Mouse (Mus musculus) T-helper 17 cell (primary cell): ENCODE data around the gene Casz1.

Source experiments
- in situ Hi-C, 2 experiments: fragments of 300-600 bp; cut with MboI, MseI; formaldehyde crosslinking; loops; 1 replicate in 1 of 2; 2 replicates in 1 of 2; pipeline ENCODE4 v1.15.1; 2025; ENCODE audit warnings: high pct_unique_total_duplicates in 2 of 2

The Casz1 gene

GRCm38 (mm10) chr4:148797475-148798324 lies 6.5 kb upstream of the Casz1 start:
- in situ Hi-C loops: no loop called here

DNA sequence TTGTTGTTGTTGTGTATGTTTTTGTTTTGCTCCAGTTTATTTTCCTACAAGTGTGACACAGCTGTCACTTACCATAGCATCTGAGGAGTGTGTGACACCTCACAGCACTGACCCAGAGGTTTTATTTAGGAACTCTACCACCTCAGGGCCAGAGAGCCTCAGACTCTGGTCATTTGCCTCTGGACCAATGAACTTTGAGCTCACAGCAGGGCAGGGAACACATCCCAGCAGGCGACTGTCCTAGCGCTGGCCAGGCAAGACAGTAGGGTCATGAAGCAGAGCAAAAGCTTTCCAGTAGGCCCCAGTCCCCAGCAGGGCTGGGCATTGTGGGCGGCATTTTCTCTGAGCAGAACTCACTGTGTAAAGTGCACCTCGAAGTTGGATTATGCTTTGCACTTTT lies 1.2 kb upstream of the Casz1 start:
- in situ Hi-C loops: no loop called here

GRCm38 (mm10) chr4:148803636-148804035 lies 593 bp upstream of the Casz1 start:
- in situ Hi-C loops: no loop called here

GRCm38 (mm10) chr4:148804780-148805160 lies 541 bp downstream of the Casz1 start:
- in situ Hi-C loops: no loop called here

DNA sequence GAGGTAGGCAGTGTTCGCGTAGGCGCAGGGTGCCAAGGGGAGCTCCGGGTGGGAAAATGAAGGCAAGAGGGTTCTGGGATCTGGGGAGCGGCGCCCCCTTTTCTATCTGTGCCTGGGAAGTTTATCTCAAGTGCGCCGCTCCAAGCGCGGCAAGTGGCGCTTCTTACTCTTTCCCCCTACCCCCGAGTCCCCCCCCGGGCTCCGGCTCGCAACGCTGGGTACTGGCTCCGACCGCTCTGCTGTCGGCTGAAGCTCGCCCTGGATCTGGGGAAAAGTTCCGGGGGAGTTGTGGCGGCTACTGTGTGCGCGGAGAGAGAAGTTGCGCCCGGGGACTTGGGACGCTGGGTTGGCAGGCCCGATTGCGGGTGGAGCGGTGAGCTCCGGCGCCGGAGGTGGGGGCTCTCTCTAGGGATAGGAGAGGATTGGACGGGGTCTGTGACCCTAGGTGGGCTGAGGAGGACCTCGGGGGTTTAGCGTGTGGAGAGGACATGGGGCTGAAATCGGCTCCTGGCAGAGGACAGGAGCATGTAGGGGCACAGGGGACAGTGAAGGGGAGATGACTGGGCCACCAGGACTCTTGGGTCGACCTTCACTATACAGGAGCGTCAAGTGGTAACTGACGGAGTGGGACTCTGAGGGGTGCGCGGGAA lies 1.1 kb downstream of the Casz1 start:
- in situ Hi-C loops: no loop called here

DNA sequence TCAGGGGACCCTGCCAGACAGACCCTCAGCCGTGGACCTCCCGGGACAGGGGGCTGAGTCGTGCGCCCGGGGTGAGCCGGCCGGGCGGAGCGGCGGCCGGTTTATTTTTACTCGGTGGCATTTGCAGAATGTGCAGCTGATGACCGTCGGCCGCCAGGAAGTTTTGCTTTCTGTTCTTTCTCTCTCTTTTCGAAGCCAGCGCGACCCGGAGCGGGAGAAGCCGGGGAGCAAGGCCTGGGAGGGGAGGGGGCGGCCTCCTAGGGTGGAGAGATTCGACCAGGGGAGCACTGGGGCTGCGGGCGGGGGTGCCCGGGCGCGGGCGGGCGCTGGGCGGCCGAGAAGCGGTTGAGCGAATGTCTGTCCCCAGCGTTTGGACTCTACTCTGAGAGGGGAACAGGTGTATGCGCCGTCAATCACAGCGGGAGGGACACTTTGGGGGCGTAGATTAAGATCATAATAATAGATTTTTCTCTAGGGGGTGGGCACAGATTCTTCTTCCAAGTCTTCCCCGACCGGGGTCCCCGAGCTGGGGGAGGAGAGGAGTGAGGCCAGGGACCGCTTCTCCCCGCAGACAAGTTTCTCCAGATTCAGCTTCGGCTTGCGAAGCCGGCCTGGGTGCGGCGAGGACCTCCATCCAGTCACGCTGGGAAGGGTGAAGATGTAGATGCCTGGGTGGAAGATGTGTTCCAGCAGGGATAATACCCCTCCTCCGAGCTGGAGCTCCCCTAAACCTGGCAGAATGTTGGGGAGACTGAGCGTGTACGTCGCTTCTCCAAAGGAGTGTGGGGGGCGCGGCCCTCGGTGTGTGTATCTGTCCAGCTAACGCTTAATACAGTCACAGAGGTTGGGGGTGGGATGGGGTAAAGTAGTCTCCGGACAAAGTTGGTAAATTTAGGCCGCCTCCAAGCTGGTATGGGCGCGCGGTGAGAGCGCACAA lies 1.9 kb downstream of the Casz1 start:
- in situ Hi-C loops: no loop called here

GRCm38 (mm10) chr4:148806836-148807235 lies 2.6 kb downstream of the Casz1 start:
- in situ Hi-C loops: no loop called here

DNA sequence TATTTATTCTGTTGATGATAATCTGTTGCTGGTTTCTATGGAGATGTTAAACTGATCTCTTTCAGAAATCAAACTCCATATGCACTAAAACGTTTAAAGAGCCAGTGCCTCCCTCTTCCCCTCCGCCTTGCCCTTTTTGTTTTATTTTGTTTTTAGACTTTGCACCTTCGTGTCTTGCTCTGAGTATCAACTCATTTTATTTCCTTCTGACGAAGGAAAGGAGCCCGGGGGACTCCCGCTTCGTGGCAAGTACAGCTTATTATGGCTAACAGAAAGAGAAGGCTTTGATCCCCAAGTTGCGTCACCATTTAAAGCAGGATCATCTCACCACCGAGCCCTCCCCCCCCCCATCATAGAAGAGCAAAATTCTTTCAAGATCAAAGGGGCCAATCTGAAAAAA lies 3.2 kb downstream of the Casz1 start:
- in situ Hi-C loops: no loop called here

GRCm38 (mm10) chr4:148808839-148809238 lies 4.6 kb downstream of the Casz1 start:
- in situ Hi-C loops: no loop called here

DNA sequence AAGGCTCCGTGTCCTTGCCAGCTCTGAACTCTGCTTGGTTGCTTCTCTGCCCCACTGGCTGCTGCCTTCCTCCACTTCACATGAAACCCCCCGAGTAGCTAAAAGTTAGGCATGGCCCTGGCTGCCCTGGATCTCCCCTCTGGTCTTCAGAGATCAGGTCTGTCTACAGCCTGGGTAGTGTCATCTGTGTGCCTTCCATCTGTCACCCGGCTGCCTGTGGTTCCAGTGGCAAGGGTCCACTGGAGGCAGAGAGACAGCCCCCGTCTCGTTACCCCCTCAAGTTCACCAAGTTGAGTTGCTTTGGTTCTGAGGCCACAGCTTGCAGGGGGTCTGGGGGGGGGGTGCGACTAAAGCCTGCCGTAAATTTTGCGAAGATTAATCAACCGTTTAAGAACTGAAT lies 6.5 kb downstream of the Casz1 start:
- in situ Hi-C loops: no loop called here

- in situ Hi-C loops: no loop called here
Observed at GRCm38 (mm10) chr4:148811940-148812339, 7.7 kb downstream of the Casz1 start.

DNA sequence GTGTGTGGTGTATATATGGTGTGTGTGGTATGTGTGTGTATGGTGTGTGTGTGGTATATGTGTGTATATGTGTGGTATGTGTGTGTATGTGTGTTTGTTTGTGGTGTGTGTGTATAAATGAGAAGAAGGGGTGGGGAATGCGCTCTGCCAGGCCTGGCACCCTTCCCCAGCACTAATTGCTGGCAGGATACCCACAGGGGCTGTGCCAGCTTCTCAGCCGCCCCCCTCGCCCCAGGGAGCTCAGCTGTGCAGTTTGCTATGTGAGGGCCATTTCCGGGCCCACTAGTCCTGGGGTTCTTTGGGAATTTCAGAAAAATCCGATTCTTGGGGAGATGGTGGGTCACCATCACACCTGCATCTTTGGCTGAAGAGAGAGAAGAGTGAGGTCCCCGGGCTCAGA lies 9.0 kb downstream of the Casz1 start:
- in situ Hi-C loops: no loop called here

GRCm38 (mm10) chr4:148816556-148816955 lies 12.3 kb downstream of the Casz1 start:
- in situ Hi-C loops: no loop called here

GRCm38 (mm10) chr4:148818161-148818560 lies 13.9 kb downstream of the Casz1 start:
- in situ Hi-C loops: no loop called here

DNA sequence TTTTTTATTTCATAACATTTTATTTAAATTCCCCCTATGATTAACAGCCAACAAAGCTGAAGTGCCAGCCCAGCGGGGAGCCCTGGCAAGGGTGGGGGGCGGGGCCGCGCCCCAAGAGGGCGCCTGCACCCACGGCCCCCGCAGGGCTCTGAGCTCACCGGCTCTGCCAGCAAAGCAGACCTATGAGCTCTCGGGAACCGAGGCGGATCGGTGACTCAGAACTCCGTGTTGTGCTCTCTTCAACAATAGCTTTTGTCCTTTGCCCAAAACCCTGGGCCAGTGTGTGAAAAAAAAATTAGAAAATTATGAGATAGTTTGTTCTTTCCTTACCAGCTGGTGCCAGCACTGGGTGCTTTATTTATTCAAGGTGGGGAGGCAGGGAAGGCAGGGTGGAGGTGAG lies 15.9 kb downstream of the Casz1 start:
- in situ Hi-C loops: no loop called here

- in situ Hi-C loops: no loop called here
Observed at GRCm38 (mm10) chr4:148823281-148823680, 19.1 kb downstream of the Casz1 start.

GRCm38 (mm10) chr4:148830350-148830749 lies 26.1 kb downstream of the Casz1 start:
- in situ Hi-C loops: loop anchor here in 1 of 2 experiments (10.0 kb wide), 1 partner anchor 446 kb away; no protein-coding TSS in a partner anchor

DNA sequence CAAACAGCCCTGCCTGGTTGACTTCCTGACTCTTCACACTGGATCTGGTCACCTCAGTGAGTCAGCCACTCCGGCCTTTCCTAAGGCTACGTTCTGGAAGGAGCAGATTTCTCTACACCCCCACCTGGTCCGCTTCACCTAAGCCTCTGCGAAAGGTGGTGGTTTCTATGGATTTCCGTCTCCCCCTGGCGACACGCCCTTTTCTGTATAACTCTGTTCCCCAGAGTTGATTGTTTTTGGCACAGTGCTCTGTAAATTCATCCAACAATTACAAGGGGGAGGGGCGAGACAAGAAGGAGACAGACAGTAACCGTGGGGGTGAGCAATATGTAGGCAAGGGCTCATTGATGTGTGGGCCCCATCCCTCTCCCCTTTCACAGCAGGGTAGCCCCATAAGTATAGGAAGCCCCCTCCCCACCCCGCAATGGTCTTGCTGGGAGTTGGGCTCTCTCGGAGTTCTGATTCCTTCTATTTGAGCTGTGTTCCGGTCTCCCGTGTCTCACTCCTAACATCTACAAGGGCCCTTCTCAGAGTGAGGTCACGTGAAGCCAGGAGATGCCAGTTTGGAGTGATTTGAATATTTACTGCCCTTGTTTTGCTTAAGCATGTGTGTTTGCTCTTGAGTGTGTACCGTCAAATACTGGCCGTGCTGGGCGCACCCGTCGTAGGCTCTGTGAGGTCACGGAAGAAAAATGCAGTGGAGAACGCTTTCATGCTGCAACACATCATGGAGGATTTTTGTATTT lies 29.2 kb downstream of the Casz1 start:
- in situ Hi-C loops: loop anchor here in 1 of 2 experiments (10.0 kb wide), 1 partner anchor 449 kb away; no protein-coding TSS in a partner anchor

GRCm38 (mm10) chr4:148836391-148836790 lies 32.2 kb downstream of the Casz1 start:
- in situ Hi-C loops: loop anchor here in 1 of 2 experiments (10.0 kb wide), 1 partner anchor 452 kb away; no protein-coding TSS in a partner anchor

GRCm38 (mm10) chr4:148837046-148837445 lies 32.8 kb downstream of the Casz1 start:
- in situ Hi-C loops: loop anchor here in 1 of 2 experiments (10.0 kb wide), 1 partner anchor 452 kb away; no protein-coding TSS in a partner anchor

GRCm38 (mm10) chr4:148837644-148838043 lies 33.4 kb downstream of the Casz1 start:
- in situ Hi-C loops: loop anchor here in 1 of 2 experiments (10.0 kb wide), 1 partner anchor 453 kb away; no protein-coding TSS in a partner anchor
